Mouse (Mus musculus): ENCODE results near the gene Adap2. TPM values are rescaled to one million over a fixed set of nuclear protein-coding genes. Genes with fewer than 3 reads are reported as not detected.
"Not testable (repeated sequence)": the region's sequence is repeated elsewhere in the genome, so short reads cannot be mapped to it uniquely, and the experiment has no call there.

The Adap2 gene
- total RNA-seq, 2 experiments from 2014 or later, result 1.0 to 5.0 TPM

DNA sequence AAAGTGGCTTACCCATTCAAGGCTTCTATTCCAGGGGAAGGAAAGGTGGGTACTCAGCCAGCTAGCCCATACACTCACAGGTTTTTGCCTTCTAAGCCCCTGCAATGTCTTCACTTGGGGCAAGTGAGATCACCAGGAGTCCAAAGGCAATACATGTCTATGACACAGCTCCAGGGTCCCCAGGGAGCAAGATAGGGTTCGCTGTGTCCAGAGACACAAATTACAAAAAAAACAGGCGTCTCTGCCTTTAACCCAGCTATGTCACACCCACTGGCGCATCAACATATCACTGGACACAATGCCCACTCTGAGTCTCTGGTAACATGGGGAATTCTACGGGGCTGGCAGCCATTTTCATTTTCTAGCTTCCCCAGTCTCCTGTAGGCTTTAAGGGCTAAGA is 2.1 kb downstream of the Adap2 start:
- no peak for ATAC-seq (replicated peaks; ENCODE audit: low FRiP score, poor library complexity, severe bottlenecking)

DNA sequence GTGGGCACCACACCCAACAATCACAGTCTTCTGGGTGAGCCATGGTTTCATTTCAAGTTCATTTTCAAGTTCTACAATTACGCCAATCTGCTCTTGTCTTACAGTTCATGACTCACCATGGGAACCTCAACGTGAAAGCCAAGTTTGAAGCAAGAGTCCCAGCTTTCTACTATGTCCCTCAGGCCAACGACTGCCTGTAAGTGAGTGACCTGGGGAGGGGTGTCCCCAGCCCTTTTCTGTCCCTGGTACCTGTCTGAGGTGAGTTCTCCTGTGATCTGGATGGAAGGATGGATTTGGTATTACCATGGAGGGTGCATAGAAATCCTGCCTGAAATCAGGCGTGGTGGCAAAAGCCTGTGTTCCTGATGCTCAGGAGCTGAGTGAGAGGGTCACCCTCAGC is 2.9 kb downstream of the Adap2 start:
- ATAC-seq (replicated peaks; ENCODE audit: low FRiP score, poor library complexity, severe bottlenecking), result no peak

DNA sequence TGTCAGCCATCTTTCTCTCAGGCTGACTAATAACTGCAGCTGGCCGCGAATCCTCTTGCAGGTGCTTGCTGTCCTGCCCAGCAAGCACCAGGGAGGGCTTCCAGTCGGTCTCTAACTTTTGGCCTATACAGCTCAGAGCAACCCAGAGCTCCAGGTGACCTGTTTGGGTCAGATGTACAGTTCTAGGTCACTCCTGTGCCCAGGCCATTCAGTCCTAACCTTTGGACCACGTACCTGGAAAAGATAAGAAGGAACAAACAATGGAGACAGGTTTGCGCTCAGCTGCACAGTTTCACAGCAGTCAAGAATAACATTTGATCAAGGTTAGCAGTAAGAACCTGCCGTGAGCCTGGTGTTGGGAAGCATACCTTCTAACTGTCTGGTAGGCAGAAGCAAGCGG is 5.1 kb downstream of the Adap2 start:
- no peak for ATAC-seq (replicated peaks; ENCODE audit: low FRiP score, poor library complexity, severe bottlenecking)

DNA sequence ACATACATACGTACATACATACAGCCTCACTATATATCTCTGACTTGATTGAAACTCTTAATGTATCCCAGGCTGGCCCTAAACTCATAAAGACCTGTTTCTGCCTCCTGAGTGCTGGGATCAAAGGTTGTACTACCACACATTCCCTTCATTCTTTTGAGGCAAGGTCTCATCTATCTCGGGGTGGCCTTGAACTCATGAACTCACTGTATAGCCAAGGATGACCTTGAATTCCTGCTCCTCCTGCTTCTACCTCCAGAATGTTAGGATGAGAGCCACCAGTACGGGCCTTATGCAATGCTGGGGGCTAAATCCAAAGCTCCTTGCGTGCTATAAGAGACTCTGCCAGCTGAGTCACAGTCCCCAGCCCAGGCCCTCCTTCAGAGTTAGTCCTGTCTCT is 7.1 kb downstream of the Adap2 start:
- ATAC-seq (replicated peaks; ENCODE audit: low FRiP score, poor library complexity, severe bottlenecking), result no peak

DNA sequence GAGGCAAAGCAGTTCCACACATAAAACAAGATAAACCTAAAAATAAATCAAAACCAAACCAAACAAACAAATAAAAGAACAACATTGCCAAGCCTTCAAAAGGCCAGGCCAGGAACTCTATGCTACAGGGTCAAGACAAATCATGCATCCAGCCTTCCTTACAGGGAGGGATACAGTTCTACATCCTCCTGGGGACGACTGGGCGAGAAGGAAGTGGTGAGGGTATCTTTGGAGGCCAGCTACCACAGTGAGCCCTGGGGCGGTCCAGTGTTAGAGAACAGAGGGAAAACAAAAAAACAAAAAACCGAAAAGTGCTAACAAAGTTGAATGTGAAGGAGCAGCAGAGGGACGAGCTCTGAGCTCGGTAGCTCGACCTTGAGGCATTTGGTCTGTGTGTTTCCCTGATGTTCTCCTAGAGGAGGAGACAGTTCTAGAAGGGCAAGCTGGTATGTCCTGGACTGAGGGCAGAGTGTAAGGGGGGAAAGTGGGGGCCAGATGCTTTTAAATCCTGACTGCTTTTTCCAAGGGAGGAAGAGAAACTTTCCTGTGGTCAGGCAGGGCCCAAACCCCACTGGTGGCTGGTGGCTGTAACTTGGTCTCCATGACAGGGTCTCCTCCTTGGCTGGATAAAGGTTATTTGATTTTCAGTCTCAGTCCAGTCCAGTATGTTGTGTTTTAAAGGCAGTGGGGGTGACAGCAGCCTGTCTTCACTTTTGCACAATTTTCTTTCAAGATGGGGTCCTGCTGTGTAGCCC is 9.6 kb downstream of the Adap2 start:
- ATAC-seq (replicated peaks; ENCODE audit: low FRiP score, poor library complexity, severe bottlenecking), result no peak

DNA sequence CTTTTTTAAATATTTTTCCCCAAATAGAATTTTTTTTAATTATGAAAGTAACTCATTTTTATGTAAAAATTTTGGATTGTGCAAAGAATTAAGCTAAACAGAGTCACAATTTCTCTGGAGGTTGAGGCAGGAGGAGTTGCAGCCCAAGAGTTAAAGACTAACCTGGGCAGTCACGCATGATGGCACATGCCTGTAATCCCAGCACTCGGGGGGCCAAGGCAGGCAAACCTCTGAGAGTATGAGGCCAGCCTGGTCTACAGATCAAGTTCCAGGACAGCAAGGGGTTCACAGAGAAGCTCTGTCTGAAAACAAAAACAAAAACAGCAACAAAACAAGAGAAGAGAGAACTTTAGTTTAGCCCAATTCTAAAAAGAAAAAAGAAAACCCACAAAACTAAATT is 10.3 kb downstream of the Adap2 start:
- no peak for ATAC-seq (replicated peaks; ENCODE audit: low FRiP score, poor library complexity, severe bottlenecking)

DNA sequence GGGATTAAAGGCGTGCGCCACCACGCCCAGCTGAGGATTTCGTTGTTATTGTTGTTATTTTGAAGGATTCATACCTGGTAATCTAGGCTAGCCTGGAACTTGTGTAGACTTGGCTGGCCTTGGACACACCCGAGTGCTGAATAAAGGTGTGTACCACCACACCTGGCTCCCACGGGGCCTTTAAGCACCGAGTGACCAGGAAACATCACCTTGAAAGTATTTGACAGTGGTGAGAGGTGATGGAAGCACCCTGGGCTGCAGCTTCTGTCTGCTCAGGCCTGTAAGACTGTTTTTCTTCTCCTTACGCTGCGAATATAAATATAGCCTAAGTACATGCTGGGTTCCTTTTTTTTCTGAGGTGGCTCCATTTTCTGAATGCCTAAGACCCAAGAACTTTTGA is 14.2 kb downstream of the Adap2 start:
- no peak for ATAC-seq (replicated peaks; ENCODE audit: low FRiP score, poor library complexity, severe bottlenecking)

DNA sequence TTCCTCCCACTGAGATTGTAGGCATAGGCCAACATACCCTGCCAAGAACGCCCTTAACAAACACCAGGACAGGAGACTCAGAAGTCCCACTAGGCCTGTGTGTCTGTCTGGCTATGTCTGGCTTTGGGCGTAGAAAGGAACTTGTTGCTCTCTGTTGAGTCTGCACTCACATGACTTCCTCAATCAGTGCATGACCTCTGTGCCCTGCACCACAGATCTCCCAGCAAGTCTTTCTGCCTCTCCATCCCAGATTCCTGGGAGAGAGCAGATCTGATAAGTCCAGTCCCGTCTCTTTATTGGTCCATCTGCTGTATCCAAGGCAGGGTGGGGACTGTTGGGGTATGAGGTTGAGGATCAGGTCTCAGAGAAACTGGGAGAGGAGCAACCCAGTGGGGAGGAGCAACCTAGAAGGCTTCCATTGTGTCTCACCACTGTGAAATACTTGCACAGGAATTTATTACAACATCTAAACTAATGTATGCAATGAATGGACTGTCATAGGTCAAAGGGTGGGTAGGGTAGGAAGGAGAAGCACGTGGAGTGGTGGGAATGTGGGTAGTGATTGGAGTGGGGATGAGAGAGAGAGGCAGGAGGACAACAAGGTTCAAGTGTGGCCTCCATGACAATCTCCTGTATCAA is 14.8 kb downstream of the Adap2 start:
- no peak for ATAC-seq (replicated peaks; ENCODE audit: low FRiP score, poor library complexity, severe bottlenecking)

DNA sequence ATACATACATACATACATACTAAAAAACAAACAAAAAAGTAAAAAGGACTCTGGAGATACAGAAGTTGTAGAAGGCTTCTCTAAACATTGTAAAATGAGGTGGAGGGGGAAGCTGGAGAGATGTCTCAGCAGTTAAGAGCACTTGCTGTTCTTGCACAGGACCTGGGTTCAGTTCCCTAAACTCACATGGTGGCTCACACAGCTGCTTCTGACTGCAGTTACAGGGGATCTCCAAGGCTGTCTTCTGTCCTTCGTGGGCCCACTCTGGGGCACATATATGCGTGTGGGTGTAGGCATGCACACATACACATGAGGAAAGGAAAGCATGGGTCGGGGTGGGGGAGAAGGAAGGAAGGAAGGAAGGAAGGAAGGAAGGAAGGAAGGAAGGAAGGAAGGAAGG is 15.7 kb downstream of the Adap2 start:
- no peak for ATAC-seq (replicated peaks; ENCODE audit: low FRiP score, poor library complexity, severe bottlenecking)

DNA sequence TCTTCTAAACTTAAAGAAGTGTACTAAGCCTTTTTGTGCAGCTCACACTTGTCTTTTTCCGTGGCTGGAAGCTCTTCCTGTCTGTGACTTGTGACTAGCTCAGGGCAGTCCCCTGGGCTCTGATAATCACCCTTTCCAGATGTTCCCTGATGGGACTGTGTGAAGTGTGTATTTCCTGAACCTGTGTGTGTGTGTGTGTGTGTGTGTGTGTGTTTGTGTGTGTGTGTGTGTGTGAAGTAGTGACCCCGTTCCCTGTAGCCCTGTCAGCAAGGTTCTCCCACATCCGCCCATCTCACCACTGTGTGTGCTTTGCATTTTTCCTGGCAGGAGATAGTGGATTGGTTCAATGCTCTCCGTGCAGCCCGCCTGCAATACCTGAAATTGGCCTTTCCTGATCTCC is 16.4 kb downstream of the Adap2 start:
- ATAC-seq (replicated peaks; ENCODE audit: low FRiP score, poor library complexity, severe bottlenecking), result 0 out of 2 replicates have a peak, but pooled peaks have one; percentile 22

DNA sequence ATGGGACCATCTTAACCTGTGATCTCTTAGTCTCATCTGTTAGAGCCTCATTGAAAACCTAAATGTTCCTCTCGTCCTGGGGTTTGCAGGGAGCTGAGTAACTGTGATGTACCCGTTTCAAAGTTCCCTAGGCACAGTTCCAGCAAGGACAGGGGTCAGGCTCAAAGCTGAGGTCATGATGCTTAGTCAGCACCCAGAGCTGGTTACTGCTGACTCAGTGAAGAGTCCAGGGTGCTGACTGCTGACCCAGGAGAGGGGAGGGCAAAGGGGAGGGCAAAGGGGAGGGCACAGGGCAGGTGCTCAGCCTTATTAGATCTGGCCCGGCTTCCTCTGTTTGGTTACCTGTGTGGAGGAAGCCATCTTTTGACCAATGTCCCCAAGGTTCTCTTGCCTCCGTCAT is 18.0 kb downstream of the Adap2 start:
- ATAC-seq (replicated peaks; ENCODE audit: low FRiP score, poor library complexity, severe bottlenecking), result no peak

DNA sequence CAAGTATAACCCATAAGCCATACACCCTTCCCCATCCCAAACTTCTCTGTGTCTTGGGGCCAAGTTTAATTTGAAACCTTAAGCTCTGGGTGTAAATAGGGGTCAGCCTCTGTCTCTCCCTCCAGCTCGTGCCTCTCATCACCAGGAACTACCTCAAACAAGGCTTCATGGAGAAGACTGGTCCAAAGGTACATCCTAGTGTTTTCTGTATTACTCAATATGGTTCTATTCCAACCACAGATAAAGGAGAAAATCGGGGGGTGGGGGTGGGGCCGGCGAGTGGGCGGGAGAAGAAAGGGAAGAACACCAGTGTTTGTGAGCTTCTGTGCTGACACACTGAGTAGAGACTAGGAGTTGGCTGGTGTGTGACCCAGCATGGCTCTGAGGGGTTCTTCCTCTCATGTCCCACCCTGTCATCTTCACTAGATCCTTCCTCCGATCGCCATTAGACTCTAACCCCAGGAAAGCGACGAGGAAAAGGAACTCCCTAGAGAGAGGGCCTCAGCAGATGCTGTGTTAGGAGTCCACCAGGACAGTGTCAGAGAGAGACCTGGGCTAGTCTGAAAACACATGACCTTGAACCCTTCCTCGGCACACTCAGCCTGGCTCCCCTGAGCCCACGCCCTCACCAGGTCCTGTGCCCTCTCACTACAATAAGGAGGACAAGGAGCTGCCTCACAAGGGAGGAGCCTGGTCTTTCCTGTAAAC is 20.2 kb downstream of the Adap2 start:
- no peak for ATAC-seq (replicated peaks; ENCODE audit: low FRiP score, poor library complexity, severe bottlenecking)

DNA sequence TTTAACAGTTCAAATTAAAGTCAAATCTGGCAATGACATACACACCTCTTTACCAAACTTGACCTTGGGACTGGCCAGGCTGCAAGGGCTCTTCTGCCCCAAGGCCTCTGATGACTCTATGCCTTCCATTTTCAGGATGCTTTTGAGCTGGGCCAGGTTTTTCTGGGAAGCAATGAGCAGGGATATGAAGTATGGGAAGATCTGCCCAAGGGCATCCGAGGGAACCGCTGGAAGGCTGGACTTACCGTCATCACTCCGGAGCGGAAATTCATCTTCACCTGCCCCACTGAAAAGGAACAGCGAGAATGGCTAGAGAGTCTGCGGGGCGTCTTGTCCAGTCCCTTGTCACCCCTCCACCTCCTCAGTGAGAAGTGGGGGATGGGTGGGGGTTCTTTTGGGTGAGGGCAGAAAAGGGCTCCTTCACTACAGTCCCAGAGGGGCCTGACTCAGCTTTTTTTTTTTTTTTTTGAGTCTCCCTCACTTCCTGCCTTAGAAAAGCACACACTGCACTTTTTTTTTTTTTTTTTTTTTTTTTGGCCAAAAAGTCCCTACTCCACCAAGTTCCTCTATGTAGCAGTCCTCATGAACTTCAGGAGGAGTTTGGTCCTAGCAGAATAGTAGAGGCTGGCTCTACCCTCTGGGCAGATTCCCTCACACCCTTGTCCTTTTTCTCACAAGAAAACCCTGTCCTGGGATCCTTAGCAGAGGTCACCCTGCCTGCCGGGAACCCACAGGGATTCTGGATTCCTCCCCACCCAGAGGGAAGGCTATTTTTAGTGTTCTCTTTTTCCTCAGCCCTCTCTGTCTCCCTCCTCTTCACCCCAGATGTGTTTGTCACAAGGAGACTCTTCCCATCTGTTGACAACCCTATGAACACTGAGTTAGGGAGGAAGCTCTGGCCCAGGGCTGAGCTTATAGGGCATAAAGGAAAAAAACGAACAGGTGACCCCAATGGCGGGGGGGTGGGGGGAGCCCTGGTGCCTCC is 23.3 kb downstream of the Adap2 start:
- ATAC-seq (replicated peaks; ENCODE audit: low FRiP score, poor library complexity, severe bottlenecking), result no peak

DNA sequence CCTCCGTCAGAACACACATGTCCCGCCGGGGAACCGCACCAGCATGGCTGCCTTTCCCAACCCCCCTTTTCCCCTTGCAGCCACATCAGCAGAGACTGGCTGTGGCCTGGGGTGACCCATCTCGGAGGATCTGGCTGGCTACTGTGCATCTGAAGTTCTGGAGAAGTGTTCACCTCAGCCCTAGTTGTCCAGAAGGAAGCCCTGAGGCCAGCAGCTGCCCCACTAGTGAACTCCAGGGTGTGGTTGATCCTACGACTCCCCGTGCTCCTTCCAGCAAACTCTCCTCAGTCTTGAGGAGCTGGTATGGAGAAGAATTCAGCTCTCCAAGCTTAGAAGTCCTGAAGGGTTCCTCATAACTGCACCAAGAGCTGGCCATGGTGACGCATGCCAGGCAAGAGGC is 24.4 kb downstream of the Adap2 start:
- ATAC-seq (replicated peaks; ENCODE audit: low FRiP score, poor library complexity, severe bottlenecking), result no peak

DNA sequence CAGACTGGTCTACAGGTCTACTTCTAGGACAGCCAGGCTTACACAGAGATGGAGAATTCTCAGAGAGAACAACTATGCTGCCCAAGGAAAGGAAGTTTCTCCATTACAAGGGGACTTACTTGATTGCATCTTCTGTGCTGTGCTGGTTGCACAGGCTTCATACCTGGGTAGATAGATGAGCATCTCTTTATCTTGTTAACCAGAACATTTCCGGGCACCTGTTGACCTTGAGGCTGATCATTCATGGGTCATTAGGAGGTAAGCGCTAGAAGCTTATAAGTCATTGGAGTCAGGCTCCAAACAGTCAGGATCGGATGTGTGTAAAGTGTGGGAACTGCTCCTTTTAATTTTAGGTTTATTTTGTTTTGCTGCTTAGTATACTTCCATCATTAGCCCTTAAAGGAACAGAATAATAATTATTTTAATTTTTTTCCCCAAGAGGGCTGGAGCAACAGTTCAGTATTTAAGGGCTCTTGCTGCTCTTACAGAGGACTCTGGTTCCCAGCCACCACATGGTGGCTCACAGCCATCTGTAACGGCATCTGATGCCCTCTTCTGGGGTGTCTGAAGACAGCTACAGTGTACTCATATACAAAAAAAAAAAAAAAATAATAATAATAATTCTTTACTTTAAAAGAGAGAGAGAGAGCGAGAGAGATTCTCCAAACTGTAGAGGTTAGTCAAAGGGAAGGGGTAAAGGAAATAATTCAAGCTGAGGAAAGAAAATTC is 27.3 kb downstream of the Adap2 start:
- ATAC-seq (replicated peaks; ENCODE audit: low FRiP score, poor library complexity, severe bottlenecking), result no peak

DNA sequence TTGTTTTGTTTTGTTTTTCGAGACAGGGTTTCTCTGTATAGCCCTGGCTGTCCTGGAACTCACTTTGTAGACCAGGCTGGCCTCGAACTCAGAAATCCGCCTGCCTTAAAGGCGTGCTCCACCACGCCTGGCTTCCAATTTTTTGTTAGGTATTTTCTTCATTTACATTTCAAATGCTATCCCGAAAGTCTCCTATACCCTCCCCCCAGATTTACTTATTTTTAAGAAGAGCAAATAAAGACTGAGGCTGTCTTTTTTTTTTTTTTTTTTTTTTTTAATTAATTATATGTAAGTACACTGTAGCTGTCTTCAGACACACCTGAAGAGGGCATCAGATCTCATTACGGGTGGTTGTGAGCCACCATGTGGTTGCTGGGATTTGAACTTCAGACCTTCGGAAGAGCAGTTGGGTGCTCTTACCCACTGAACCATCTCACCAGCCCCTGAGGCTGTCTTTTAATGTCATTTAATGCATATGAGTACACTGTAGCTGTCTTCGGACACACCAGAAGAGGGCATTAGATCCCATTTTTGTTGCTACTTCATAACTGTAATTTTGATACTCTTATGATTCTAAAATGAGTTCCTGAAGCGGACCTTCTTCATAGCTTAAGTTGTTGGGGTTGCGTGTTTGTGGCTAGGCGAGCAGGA is 29.3 kb downstream of the Adap2 start:
- ATAC-seq (replicated peaks; ENCODE audit: low FRiP score, poor library complexity, severe bottlenecking), result not testable (repeated sequence)

DNA sequence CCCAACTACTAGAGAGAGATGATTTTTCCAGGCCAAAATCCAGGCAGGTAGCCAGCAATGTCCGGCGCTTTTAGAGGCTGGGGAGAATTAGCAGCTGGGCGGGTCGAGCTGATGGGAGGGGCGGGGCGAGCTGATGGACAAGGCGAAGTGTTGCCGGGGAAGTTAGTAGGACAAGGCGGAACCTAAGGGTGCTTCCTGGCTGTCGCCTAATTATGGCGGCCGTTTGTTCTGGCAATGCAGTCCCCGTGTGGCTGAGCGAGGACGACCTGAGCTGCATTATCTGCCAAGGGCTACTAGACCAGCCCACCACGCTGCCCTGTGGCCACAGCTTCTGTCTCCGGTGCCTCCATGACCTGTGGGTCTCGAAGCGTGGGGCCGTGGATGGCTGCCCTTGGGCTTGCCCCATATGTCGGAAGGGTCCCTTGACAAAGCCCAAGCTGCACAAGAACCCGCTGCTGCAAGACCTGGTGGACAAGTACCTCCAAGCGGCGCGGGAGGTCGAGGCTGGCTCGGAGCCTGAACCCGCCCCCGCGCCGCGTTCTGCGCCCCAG is 29.9 kb downstream of the Adap2 start, which contains the start of gene Rnf135:
Gene Rnf135 (plus strand): TSS at position 147 of the 551 bp plus-strand sequence.
- ATAC-seq (replicated peaks; ENCODE audit: low FRiP score, poor library complexity, severe bottlenecking), result peak; percentile 99

DNA sequence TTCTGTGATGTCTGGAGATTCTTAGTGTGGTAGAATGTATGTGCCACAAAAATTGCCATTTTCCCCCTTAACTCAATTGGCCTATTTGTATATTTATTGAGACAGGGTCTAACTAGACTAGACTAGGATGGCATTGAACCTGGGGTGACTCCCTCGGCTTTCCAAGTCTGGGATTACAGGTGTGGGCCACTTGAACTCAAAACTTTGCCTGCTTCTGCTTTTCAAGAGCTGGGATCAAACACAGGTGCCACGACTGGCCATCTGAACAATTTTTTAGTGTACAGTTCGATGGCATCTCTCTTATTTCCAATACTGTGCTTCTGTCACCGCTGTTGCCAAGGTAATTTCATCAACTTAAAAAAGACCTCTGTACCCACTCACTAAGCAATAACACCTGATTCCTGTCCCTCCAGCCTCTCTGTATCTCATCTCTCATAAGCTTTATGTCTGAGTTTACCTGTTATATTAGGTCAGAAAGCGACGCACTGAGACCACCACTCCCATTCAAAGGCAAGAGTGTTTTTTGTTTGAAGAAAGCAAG is 30.7 kb downstream of the Adap2 start:
- ATAC-seq (replicated peaks; ENCODE audit: low FRiP score, poor library complexity, severe bottlenecking), result no peak
